Mouse (Mus musculus): ENCODE results near the gene Adh7.

DNA sequence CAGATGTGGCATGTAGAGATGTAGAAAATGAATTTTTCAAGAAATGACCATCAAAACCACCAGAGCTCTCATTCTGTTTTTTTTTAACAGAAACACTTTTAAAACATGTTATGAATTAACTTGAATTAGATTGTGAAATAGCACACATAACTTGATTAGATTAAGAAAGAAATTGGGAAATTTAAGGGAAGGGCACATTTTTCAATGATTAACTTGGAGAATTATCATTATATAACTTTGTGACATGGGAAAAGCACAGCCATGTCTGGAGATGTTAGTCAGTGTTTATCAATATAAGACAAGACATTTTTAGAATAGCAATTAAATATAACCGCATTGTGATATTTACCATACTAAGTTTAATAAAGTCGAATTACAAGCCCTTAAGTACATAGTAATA lies 14.0 kb downstream of the Adh7 start:
- TF ChIP-seq CTCF (IDR thresholded peaks at IDR 0.05; ENCODE audit: control insufficient read depth, insufficient read depth, insufficient replicate concordance, low read depth, low read length) (no peak), POLR2A (IDR thresholded peaks at IDR 0.05; ENCODE audit: control insufficient read depth, low read depth, low read length) (no peak)
